Mouse (Mus musculus) heart, embryonic 13.5 days (tissue): ENCODE measurements around the gene Slc25a25. TPM values are rescaled to one million over a fixed set of nuclear protein-coding genes. Genes with fewer than 3 reads are reported as not detected.

Source experiments
- ATAC-seq: fragments of 200-750 bp; cut with Nextera tagmentation; 2 replicates; pipeline ENCODE4 v1.8.0; 2017; ENCODE audit warnings: moderate TSS enrichment; ENCODE audit not compliant: insufficient number of reproducible peaks, low FRiP score, low TSS enrichment; ENCODE audit errors: extremely low read depth
- H3K27ac ChIP-seq: fragments of 300-500 bp; sonication (generic); replicated peaks from 2 replicates; pipeline ENCODE4 v1.5.1; 2015; ENCODE audit warnings: moderate library complexity, mild to moderate bottlenecking, inconsistent platforms
- H3K27me3 ChIP-seq: fragments of 300-500 bp; sonication (generic); replicated peaks from 2 replicates; pipeline ENCODE4 v1.6.1; 2015; ENCODE audit warnings: mild to moderate bottlenecking, inconsistent platforms
- H3K36me3 ChIP-seq: fragments of 300-500 bp; sonication (generic); 2 replicates; pipeline ENCODE4 v1.6.1; 2015; ENCODE audit warnings: mild to moderate bottlenecking, inconsistent platforms
- H3K4me1 ChIP-seq: fragments of 300-500 bp; sonication (generic); 2 replicates; pipeline ENCODE4 v1.6.1; 2015; ENCODE audit warnings: inconsistent platforms
- H3K4me2 ChIP-seq: fragments of 300-500 bp; sonication (generic); 2 replicates; pipeline ENCODE4 v1.6.1; 2015; ENCODE audit warnings: inconsistent platforms, mild to moderate bottlenecking, moderate library complexity
- H3K4me3 ChIP-seq: fragments of 300-500 bp; sonication (generic); 2 replicates; pipeline ENCODE4 v1.5.1; 2015; ENCODE audit warnings: moderate library complexity, mild to moderate bottlenecking, inconsistent platforms
- H3K9ac ChIP-seq: fragments of 300-500 bp; sonication (generic); 2 replicates; pipeline ENCODE4 v1.6.1; 2015; ENCODE audit warnings: inconsistent platforms, mild to moderate bottlenecking, moderate library complexity
- H3K9me3 ChIP-seq: fragments of 300-500 bp; sonication (generic); 2 replicates; pipeline ENCODE4 v1.6.1; 2016; ENCODE audit warnings: inconsistent platforms
- WGBS: fragments of 180-500 bp; shearing (Covaris S2); methylation state at CpG from one replicate; pipeline ENCODE4 v1.1.7; 2015; ENCODE audit warnings: mixed read lengths; 5-methylcytosine and 5-hydroxymethylcytosine counted together
- polyA plus RNA-seq: library from polyadenylated mRNA; unstranded; fragments of >200 nt; fragmentation: Nextera tagmentation; extraction: Ambion mirVana; gene quantifications from 2 replicates; pipeline ENCODE4 v1.2.1, GENCODE M21; 2015

Gene Slc25a25
- polyA plus RNA-seq, 1 experiment from 2014 or later: 10.9 TPM

- Histone ChIP-seq H3K9me3 (no peaks in the 10 kb centered on the region), H3K27me3 (no peaks in the 10 kb centered on the region), H3K4me2 (no peak overlapping the region), H3K27ac (no peak overlapping the region), H3K36me3 (peaks cover 4% of the 10 kb centered on the region; the same call in 1 of the 2 replicates), H3K4me1 (peaks cover 72% of the 10 kb centered on the region), H3K4me3 (no peak overlapping the region), H3K9ac (no peak overlapping the region)
- ATAC-seq: no peak
- WGBS: 82% methylated on average over 5 of the region's 5 CpGs
These were observed 23.5 kb downstream of the Slc25a25 start for GRCm38 (mm10) chr2:32427720-32428119.

DNA sequence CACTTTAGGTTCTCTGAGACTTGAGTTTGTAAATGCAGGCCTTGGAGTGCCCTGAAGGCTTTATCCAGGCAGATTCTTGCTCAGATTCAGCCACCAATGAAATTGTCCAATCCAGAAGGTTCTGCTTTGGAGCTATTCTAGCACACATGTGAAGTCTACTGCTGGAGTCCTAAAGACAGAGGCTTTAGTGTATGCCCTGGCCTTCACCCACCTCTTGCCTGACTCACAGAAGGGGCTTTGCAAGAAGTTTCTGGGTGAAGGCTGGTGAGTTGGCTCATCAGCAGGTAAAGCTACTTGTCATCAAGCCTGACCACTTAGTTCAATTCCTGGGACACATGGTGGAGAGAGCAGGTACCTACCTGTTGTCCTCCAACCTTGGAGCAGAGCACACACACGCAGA is 25.1 kb downstream of the Slc25a25 start:
- Histone ChIP-seq H3K9ac (no peak overlapping the region), H3K4me2 (no peak overlapping the region), H3K27ac (no peak overlapping the region; the same call in 1 of the 2 replicates), H3K27me3 (no peaks in the 10 kb centered on the region), H3K4me1 (peaks cover 77% of the 10 kb centered on the region), H3K36me3 (peaks cover 5% of the 10 kb centered on the region; the same call in 1 of the 2 replicates), H3K4me3 (no peak overlapping the region), H3K9me3 (no peaks in the 10 kb centered on the region)
- WGBS: 88% methylated on average over 1 of the region's 1 CpGs
- ATAC-seq: no peak

GRCm38 (mm10) chr2:32425568-32425967 is 25.7 kb downstream of the Slc25a25 start:
- no peak overlapping the region for H3K4me2 ChIP-seq
- 0 out of 2 replicates have a peak overlapping the region, but pooled peaks have one; percentile 48 for H3K9ac ChIP-seq
- peaks cover 11% of the 10 kb centered on the region for H3K36me3 ChIP-seq
- H3K9me3 ChIP-seq: no peaks in the 10 kb centered on the region
- 51% methylated on average over 5 of the region's 5 CpGs for WGBS
- no peak overlapping the region for H3K4me3 ChIP-seq
- H3K27me3 ChIP-seq: no peaks in the 10 kb centered on the region
- ATAC-seq: no peak
- peak overlapping the region; percentile 91; the same call in 1 of the 2 replicates for H3K27ac ChIP-seq
- H3K4me1 ChIP-seq: peaks cover 74% of the 10 kb centered on the region

- no peak for ATAC-seq
- Histone ChIP-seq H3K27me3 (no peaks in the 10 kb centered on the region), H3K9ac (peak overlapping the region; percentile 48), H3K27ac (peak overlapping the region; percentile 91), H3K36me3 (peaks cover 19% of the 10 kb centered on the region), H3K9me3 (no peaks in the 10 kb centered on the region), H3K4me3 (no peak overlapping the region), H3K4me2 (peak overlapping the region; percentile 70; the same call in 1 of the 2 replicates), H3K4me1 (peaks cover 66% of the 10 kb centered on the region)
- WGBS: 43% methylated on average over 3 of the region's 3 CpGs
These were observed 26.4 kb downstream of the Slc25a25 start for GRCm38 (mm10) chr2:32424796-32425195.

DNA sequence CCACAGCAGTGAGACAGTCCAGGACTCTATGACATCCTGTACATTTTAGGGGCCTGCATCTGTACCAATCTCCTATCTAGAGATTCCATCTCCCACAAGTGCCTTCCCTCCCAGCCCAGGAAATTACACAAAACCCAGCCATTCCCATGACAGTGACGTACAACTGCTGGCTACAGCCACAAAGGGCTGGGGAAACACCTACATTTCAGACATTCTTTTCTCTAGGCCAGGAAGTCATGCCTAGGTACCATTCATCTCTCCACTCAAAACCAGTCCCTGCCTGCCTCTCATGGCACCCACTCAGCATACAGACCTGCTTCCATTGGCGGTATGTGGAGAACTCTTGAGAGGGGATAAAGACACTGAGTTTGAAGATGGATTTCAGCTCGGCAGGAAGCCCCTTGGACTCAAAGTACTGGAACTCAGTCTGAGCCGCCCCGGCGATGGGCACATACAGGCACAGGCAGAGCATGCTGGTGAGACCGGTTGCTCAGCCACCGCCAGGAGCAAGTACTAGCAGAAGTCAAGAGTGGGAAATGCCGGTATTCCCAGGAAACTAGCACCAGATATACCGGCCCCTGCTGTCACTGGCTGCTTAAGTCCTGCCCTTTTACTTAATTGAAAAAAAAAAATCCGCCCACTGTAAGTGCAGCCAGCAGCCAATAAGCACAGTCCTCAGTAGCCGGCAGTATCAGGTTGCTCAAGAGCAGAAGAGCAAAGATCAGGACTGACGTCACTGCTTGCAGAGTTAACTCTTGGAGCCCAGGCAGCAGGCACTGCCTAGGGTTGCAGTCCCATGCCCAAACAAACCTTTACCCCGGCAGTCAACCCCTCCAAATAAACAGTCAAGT is 27.5 kb downstream of the Slc25a25 start:
- no peaks in the 10 kb centered on the region for H3K9me3 ChIP-seq
- H3K4me1 ChIP-seq: peaks cover 55% of the 10 kb centered on the region
- H3K9ac ChIP-seq: peak overlapping the region; percentile 69
- H3K4me2 ChIP-seq: peak overlapping the region; percentile 70
- H3K36me3 ChIP-seq: peaks cover 29% of the 10 kb centered on the region
- peak overlapping the region; percentile 51 for H3K4me3 ChIP-seq
- 2% methylated on average over 14 of the region's 14 CpGs for WGBS
- peak overlapping the region; percentile 91 for H3K27ac ChIP-seq
- ATAC-seq: peak; percentile 72; the same call in 1 of the 2 replicates
- no peaks in the 10 kb centered on the region for H3K27me3 ChIP-seq

GRCm38 (mm10) chr2:32421851-32422251 is 29.4 kb downstream of the Slc25a25 start:
- H3K27ac ChIP-seq: no peak overlapping the region
- no peaks in the 10 kb centered on the region for H3K9me3 ChIP-seq
- ATAC-seq: no peak
- WGBS: 92% methylated on average over 6 of the region's 6 CpGs
- H3K36me3 ChIP-seq: peaks cover 48% of the 10 kb centered on the region
- no peaks in the 10 kb centered on the region for H3K27me3 ChIP-seq
- H3K4me1 ChIP-seq: peaks cover 41% of the 10 kb centered on the region
- H3K9ac ChIP-seq: no peak overlapping the region
- no peak overlapping the region for H3K4me2 ChIP-seq
- H3K4me3 ChIP-seq: no peak overlapping the region

GRCm38 (mm10) chr2:32420647-32421046 is 30.6 kb downstream of the Slc25a25 start:
- no peak for ATAC-seq
- Histone ChIP-seq H3K9me3 (no peaks in the 10 kb centered on the region), H3K4me1 (peaks cover 41% of the 10 kb centered on the region), H3K4me2 (no peak overlapping the region), H3K9ac (no peak overlapping the region), H3K4me3 (no peak overlapping the region), H3K36me3 (peaks cover 56% of the 10 kb centered on the region), H3K27ac (no peak overlapping the region), H3K27me3 (no peaks in the 10 kb centered on the region)
- WGBS: 82% methylated on average over 6 of the region's 6 CpGs

GRCm38 (mm10) chr2:32420066-32420608 is 31.1 kb downstream of the Slc25a25 start:
- Histone ChIP-seq H3K4me1 (peaks cover 36% of the 10 kb centered on the region), H3K36me3 (peaks cover 61% of the 10 kb centered on the region), H3K9me3 (no peaks in the 10 kb centered on the region), H3K27me3 (no peaks in the 10 kb centered on the region), H3K4me3 (no peak overlapping the region), H3K27ac (no peak overlapping the region), H3K4me2 (no peak overlapping the region), H3K9ac (no peak overlapping the region)
- ATAC-seq: no peak
- 82% methylated on average over 12 of the region's 12 CpGs for WGBS

GRCm38 (mm10) chr2:32419359-32419758 is 31.9 kb downstream of the Slc25a25 start:
- Histone ChIP-seq H3K36me3 (peaks cover 69% of the 10 kb centered on the region), H3K4me3 (no peak overlapping the region), H3K27ac (no peak overlapping the region), H3K27me3 (no peaks in the 10 kb centered on the region), H3K4me2 (no peak overlapping the region), H3K9me3 (no peaks in the 10 kb centered on the region), H3K4me1 (peaks cover 28% of the 10 kb centered on the region), H3K9ac (no peak overlapping the region)
- no peak for ATAC-seq
- 87% methylated on average over 3 of the region's 3 CpGs for WGBS

DNA sequence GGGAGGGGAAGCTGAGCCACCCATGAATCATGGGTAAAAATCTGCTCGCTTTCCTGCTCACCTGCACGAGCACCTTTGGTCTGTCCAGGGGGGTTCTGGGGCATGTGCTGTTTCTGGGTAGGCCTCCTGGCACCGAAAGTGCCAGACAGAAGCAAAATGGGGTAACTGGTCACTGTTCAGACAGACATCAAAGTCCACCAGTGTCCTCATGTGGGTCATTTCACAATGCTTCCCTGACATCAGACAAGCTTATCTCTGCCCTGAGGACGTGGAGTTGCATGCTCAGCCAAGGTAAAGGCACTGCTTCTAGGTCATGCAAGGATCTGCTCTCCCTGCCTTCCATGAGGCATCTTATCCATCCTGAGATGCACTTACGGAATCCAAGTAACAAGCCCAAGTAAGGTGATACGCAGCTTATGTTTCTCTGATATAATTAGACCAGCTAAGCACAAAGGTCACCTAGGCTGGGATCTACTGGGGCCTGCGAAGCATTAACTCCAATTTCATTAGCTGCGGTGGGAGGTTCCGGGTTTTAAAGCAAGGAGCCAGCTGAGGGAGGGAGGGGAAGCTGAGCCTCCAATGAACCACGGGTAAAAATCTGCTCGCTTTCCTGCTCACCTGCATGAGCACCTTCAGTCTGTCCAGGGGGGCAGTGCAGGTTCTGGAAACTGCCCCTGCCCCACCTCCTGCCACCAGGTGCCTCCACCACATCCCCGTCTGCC is 32.7 kb downstream of the Slc25a25 start:
- peaks cover 21% of the 10 kb centered on the region for H3K4me1 ChIP-seq
- H3K4me3 ChIP-seq: no peak overlapping the region
- peaks cover 76% of the 10 kb centered on the region for H3K36me3 ChIP-seq
- H3K9me3 ChIP-seq: no peaks in the 10 kb centered on the region
- no peaks in the 10 kb centered on the region for H3K27me3 ChIP-seq
- no peak overlapping the region for H3K9ac ChIP-seq
- no peak for ATAC-seq
- WGBS: 81% methylated on average over 12 of the region's 12 CpGs
- no peak overlapping the region for H3K27ac ChIP-seq
- no peak overlapping the region for H3K4me2 ChIP-seq

GRCm38 (mm10) chr2:32417486-32417885 is 33.8 kb downstream of the Slc25a25 start:
- peaks cover 76% of the 10 kb centered on the region for H3K36me3 ChIP-seq
- ATAC-seq: no peak
- H3K4me3 ChIP-seq: no peak overlapping the region
- H3K27me3 ChIP-seq: no peaks in the 10 kb centered on the region
- no peak overlapping the region for H3K4me2 ChIP-seq
- peaks cover 10% of the 10 kb centered on the region for H3K4me1 ChIP-seq
- H3K9ac ChIP-seq: no peak overlapping the region
- H3K9me3 ChIP-seq: no peaks in the 10 kb centered on the region
- WGBS: 89% methylated on average over 8 of the region's 8 CpGs
- H3K27ac ChIP-seq: no peak overlapping the region
